Mouse (Mus musculus) hindbrain, postnatal 0 days (tissue): ENCODE data around the gene Phc2. TPM values are rescaled to one million over a fixed set of nuclear protein-coding genes. Genes with fewer than 3 reads are reported as not detected.

Source experiments
- ATAC-seq: fragments of 200-750 bp; cut with Nextera tagmentation; 2 replicates; pipeline ENCODE4 v1.8.0; 2017; ENCODE audit warnings: mild to moderate bottlenecking, moderate TSS enrichment, moderate library complexity
- DNase-seq: peaks from one replicate; pipeline ENCODE4 v3.0.0-alpha.2; 2015; ENCODE audit warnings: low spot score
- H3K27ac ChIP-seq: fragments of 300-500 bp; sonication (generic); 2 replicates; pipeline ENCODE4 v1.5.1; 2014; ENCODE audit warnings: mild to moderate bottlenecking
- H3K27me3 ChIP-seq: fragments of 300-500 bp; sonication (generic); 2 replicates; pipeline ENCODE4 v1.6.1; 2014; ENCODE audit warnings: low read length, mixed read lengths; ENCODE audit not compliant: insufficient read depth
- H3K36me3 ChIP-seq: fragments of 300-500 bp; sonication (generic); 2 replicates; pipeline ENCODE4 v1.6.1; 2014; ENCODE audit warnings: low read length, mixed read lengths; ENCODE audit not compliant: insufficient read depth
- H3K4me1 ChIP-seq: fragments of 300-500 bp; sonication (generic); 2 replicates; pipeline ENCODE4 v1.6.1; 2014; ENCODE audit warnings: antibody characterized with exemption, low read length, mixed read lengths; ENCODE audit not compliant: insufficient read depth
- H3K4me2 ChIP-seq: fragments of 300-500 bp; sonication (generic); 2 replicates; pipeline ENCODE4 v1.6.1; 2014; ENCODE audit warnings: low read depth, mild to moderate bottlenecking, low read length, moderate library complexity, mixed read lengths
- H3K4me3 ChIP-seq: fragments of 300-500 bp; sonication (generic); 2 replicates; pipeline ENCODE4 v1.5.1; 2014; ENCODE audit warnings: low read length
- H3K9ac ChIP-seq: fragments of 300-500 bp; sonication (generic); replicated peaks from 2 replicates; pipeline ENCODE4 v1.6.1; 2014; ENCODE audit warnings: mild to moderate bottlenecking, low read length, moderate library complexity, mixed read lengths
- H3K9me3 ChIP-seq: fragments of 300-500 bp; sonication (generic); 2 replicates; pipeline ENCODE4 v1.6.1; 2016; ENCODE audit warnings: low read length, mixed read lengths
- CTCF ChIP-seq: IDR thresholded peaks from 2 replicates; pipeline ENCODE4 v1.5.1; 2016; ENCODE audit warnings: antibody characterized with exemption, control low read depth, low read depth
- WGBS: fragments of 180-500 bp; shearing (Covaris S2); extraction: QIAGEN DNeasy Blood & Tissue Kit; methylation state at CpG from one replicate; pipeline ENCODE4 v1.1.7; 2014; 5-methylcytosine and 5-hydroxymethylcytosine counted together
- polyA plus RNA-seq: library from polyadenylated mRNA; unstranded; fragments of >200 nt; fragmentation: Nextera tagmentation; extraction: Ambion mirVana; gene quantifications from 2 replicates; pipeline ENCODE4 v1.2.1, GENCODE M21; 2015
- total RNA-seq: library from RNA; depleted of rRNA; stranded (reverse); fragments of >200 nt; gene quantifications from 2 replicates; pipeline ENCODE4 v1.2.3, GENCODE M21; 2014

The Phc2 gene
- total and polyA plus RNA-seq, 2 experiments from 2014 or later: 50.7 to 125 TPM

DNA sequence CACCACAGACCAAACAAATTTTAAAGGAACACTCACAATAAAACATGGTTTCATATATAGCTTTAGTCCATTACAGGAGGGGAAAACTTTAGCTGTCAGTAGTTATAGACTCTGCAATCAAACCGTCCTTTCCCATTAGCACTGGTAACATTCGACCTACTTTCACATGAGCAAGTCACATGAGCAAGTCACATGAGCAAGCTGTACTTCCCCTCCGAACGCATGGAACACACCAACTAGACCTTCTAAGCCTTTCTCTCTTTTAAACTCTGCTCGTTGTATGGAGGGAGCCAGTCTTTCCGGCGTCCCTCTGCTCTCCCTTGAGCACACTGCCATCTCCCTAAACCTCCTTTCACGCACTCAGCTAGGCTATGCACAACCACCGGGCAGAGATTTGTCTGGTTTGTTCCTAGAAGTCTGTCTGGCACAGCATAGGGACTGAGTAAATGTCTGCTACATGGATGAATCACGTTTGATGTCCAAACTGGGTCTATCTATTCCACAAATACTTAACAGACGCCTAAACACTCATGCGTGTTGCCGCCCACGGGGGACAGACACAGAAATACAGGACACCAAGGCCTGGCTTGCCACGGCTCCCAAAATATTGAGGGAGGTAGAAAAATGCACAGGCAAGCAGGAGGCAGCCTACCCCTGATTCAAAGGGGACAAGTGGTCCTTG, 130.6 kb downstream of the Phc2 start:
- no peak for TF ChIP-seq CTCF
- DNase-seq (no peak), ATAC-seq (no peak)
- Histone ChIP-seq H3K27ac (no peak overlapping the region), H3K4me1 (no peaks in the 10 kb centered on the region), H3K27me3 (no peaks in the 10 kb centered on the region), H3K36me3 (peaks cover 45% of the 10 kb centered on the region), H3K9me3 (no peaks in the 10 kb centered on the region), H3K9ac (no peak overlapping the region), H3K4me3 (no peak overlapping the region), H3K4me2 (no peak overlapping the region)
- WGBS: 90% methylated on average over 15 of the region's 15 CpGs

DNA sequence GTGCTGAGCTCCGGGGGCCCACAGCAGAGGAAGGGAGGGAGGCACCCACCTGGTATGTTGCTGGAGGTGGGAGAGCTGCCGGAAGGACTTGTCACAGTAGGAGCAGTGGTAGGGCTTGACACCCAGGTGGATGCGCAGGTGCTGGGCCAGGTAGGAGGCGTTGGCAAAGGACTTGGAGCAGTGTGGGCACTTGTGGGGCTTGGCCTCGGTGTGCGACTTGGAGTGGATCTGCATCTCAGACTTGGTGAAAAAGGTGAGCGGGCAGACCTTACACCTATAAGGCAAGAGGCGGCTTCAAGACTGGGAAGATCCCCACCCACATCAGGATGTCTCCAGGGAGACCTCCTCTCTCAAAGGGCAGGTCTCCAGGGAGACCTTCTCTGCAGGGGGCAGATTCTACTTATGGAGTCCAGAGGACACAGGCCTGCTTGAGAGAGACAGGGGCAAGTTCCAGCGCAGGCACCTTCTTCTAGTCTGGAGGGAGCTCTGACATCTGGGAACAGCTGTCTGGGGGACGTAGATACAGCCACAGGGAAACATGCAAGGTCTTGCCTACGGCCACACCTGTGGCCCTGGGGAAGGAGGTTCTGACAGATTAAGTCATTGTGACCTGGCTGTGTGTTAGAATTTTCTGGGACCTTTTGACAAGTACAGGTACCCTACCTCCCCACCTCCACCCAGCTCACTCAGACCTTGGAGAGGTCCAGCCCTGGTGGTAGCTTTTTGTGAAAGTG, 131.6 kb downstream of the Phc2 start:
- Histone ChIP-seq H3K9ac (no peak overlapping the region), H3K36me3 (peaks cover 37% of the 10 kb centered on the region), H3K4me3 (no peak overlapping the region), H3K4me1 (no peaks in the 10 kb centered on the region), H3K9me3 (no peaks in the 10 kb centered on the region), H3K4me2 (no peak overlapping the region), H3K27ac (no peak overlapping the region), H3K27me3 (no peaks in the 10 kb centered on the region)
- DNase-seq (no peak), ATAC-seq (no peak)
- 94% methylated on average over 11 of the region's 11 CpGs for WGBS
- TF ChIP-seq CTCF: no peak

DNA sequence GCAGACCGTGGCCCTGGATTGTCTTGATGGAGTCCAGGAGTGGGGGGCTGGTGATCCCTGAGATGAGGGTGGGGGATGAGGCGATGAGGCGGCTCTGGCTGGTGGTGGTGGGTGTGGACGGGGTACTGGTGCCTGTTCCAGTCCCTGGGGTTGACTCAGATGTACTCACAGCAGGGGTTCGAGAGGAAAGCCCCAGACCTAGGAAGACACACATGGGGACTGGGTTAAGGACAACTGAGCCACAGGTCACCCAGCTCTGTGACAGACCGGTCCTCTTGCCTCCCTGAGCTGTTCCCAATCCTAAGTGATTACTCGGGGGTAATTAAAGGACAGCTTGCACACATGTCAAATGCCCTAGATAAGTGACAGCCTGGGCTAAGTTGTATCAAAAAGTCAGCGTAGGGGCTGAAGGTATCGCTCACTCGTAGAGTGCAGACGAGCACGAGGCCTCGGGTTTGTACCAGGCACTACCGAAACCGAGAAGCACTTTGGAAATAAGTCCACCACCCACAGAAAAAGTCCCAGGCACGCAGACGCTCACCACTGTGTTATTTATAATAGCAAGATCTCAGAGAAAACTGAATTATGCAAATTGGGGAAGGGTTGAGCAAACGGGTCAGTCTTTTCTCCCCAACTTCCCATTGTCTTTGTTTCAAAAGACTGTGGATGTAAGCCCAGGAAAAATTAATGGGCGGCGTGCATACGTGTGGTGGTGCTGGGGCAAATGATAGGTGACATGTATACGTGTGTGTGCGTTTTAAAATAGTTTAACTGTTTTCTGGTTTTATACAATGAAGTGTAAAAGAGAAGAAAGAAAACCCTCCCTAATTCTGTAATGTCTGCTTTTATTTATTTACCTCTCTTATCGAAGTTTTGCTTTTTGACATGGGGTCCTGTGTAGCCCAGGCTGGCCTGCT, 132.8 kb downstream of the Phc2 start:
- WGBS: 74% methylated on average over 24 of the region's 24 CpGs
- no peaks in the 10 kb centered on the region for H3K4me1 ChIP-seq
- H3K9ac ChIP-seq: no peak overlapping the region
- no peak for DNase-seq
- H3K9me3 ChIP-seq: no peaks in the 10 kb centered on the region
- H3K4me2 ChIP-seq: no peak overlapping the region
- no peak for ATAC-seq
- TF ChIP-seq CTCF: no peak
- H3K27me3 ChIP-seq: no peaks in the 10 kb centered on the region
- H3K27ac ChIP-seq: no peak overlapping the region
- H3K4me3 ChIP-seq: no peak overlapping the region
- H3K36me3 ChIP-seq: peaks cover 25% of the 10 kb centered on the region

DNA sequence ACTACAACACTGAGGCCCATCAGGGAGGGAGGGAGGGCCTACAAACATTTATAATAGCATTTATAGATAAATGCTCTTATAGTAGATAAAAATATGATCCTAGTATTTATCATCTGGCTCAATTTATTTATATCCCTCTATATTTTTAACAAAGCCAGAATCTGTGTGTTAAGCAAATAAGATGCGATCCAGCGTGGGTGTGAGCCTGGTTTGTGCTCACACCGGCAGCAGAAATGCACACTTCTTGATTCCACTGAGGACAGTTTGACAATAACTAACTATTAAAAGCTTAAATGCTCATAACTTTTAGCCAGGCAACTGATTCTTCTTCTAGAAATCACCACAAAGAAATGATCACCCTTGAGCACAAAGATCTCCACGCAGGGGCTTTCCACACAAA, 133.6 kb downstream of the Phc2 start:
- 91% methylated on average over 4 of the region's 4 CpGs for WGBS
- ATAC-seq (no peak), DNase-seq (no peak)
- Histone ChIP-seq H3K4me2 (no peak overlapping the region), H3K9me3 (no peaks in the 10 kb centered on the region), H3K4me1 (no peaks in the 10 kb centered on the region), H3K4me3 (no peak overlapping the region), H3K9ac (no peak overlapping the region), H3K27ac (no peak overlapping the region), H3K27me3 (no peaks in the 10 kb centered on the region), H3K36me3 (peaks cover 23% of the 10 kb centered on the region)
- TF ChIP-seq CTCF: no peak

DNA sequence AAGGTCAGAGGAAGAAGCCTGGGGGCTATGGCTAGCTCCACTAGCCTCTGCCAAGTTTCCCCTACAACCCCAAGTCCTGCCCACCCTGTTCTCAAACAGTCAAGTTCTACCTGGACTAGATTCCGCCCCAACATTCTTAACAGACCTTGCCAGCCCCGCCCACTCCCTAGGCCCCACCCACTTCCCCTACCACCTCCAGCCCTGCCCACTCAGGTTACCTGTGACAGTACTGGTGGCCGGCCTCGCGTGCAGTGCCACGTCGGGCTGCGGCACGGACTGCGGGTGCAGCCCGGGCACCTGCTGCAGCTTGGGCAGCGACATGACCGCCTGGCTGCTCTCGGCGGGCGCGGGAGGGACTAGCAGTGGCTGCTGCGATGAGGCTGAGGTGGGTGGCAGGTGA, 135.1 kb downstream of the Phc2 start:
- Histone ChIP-seq H3K9me3 (no peaks in the 10 kb centered on the region), H3K4me1 (no peaks in the 10 kb centered on the region), H3K27me3 (no peaks in the 10 kb centered on the region), H3K4me2 (no peak overlapping the region), H3K36me3 (peaks cover 23% of the 10 kb centered on the region), H3K9ac (no peak overlapping the region), H3K27ac (no peak overlapping the region), H3K4me3 (no peak overlapping the region)
- ATAC-seq (no peak), DNase-seq (no peak)
- whole genome bisulfite sequencing: 54% methylated on average over 18 of the region's 18 CpGs
- no peak for TF ChIP-seq CTCF

DNA sequence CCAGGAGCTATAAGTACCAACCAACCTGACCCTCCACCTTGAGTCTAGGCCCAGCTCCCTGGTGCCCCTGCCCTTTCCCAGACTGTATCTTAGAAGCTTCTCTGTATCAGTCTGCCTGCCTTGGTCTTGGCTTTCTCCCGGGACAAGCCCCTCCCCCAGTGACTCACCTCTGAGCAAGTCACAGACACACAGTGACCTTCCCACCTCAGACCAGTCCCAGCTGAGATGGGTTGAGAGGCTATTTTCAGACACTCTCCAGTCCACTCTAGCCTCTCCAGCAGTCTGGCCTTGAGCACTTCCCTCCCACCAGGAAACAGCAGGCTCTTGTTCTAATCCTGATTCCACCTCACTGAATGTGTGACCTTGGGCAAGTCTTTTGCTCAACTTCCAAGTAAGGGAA, 139.2 kb downstream of the Phc2 start:
- Histone ChIP-seq H3K27me3 (no peaks in the 10 kb centered on the region), H3K9ac (no peak overlapping the region), H3K9me3 (no peaks in the 10 kb centered on the region), H3K4me3 (no peak overlapping the region), H3K36me3 (no peaks in the 10 kb centered on the region), H3K4me1 (peaks cover 12% of the 10 kb centered on the region), H3K27ac (no peak overlapping the region), H3K4me2 (no peak overlapping the region)
- ATAC-seq (no peak), DNase-seq (no peak)
- TF ChIP-seq CTCF: no peak
- WGBS: 65% methylated on average over 1 of the region's 1 CpGs
